26 mouse cellular contexts compared by ENCODE assay signal in the genomic region with DNA sequence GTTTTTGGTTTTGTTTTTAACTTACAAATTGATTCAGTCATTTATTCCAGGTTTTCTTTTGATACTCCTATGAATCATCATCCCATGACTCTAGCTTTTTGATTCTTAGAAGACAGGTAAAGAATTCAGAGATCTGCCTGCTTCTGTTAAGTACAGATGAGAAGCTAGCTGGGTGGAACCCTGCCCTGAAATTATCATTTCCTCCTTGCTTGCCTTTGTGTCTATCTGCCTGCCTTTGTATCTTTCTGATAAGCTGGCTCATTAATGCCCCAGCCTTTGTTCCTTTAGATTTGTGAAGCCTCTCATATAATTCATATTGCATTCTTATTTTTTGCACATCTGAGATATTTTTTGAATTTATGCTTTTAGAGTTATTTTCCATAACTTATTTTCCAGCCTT.
"Had no signal": no experiment of that assay in that cellular context is flagged by ENCODE, and none has a peak within 500 bp of the region (broad histone marks: within the 10 kb centered on the region; RNA-seq: fewer than 3 reads in every experiment).

No protein-coding gene starts in this region.

- H3K9me3 ChIP-seq: heart, embryonic 13.5 days; heart, embryonic 15.5 days; hindbrain, embryonic 13.5 days; hindbrain, embryonic 15.5 days; kidney, embryonic 15.5 days; limb, embryonic 10.5 days; limb, embryonic 12.5 days; liver, embryonic 13.5 days; liver, embryonic 15.5 days had no signal

- DNase-seq: gastrocnemius, postnatal 14 days; gastrocnemius, postnatal 36 days; heart, adult 11 months; heart, adult 2 months; heart, postnatal 14 days; heart, postnatal 36 days; kidney, adult 11 months; kidney, adult 2 months; kidney, adult 9 months; kidney, postnatal 14 days; kidney, postnatal 4 days; layer of hippocampus, adult 9-11 months; layer of hippocampus, postnatal 36 days; liver; liver, embryonic 13.5 days; liver, postnatal 0 days had no signal

- H3K9ac ChIP-seq: heart, embryonic 13.5 days; heart, embryonic 15.5 days; hindbrain, embryonic 13.5 days; hindbrain, embryonic 15.5 days; kidney, embryonic 15.5 days; limb, embryonic 12.5 days; liver, embryonic 13.5 days; liver, embryonic 15.5 days; liver, postnatal 0 days had no signal

- H3K4me3 ChIP-seq: heart, adult 2 months; heart, embryonic 13.5 days; heart, embryonic 15.5 days; hindbrain, embryonic 13.5 days; hindbrain, embryonic 15.5 days; kidney, embryonic 15.5 days; limb, embryonic 10.5 days; limb, embryonic 12.5 days; liver, embryonic 13.5 days; liver, embryonic 15.5 days had no signal

- H3K27me3 ChIP-seq: heart, embryonic 13.5 days; heart, embryonic 15.5 days; hindbrain, embryonic 13.5 days; hindbrain, embryonic 15.5 days; kidney, embryonic 15.5 days; limb, embryonic 12.5 days; liver, embryonic 13.5 days; liver, embryonic 15.5 days had no signal

- H3K36me3 ChIP-seq: heart, embryonic 13.5 days; heart, embryonic 15.5 days; hindbrain, embryonic 13.5 days; hindbrain, embryonic 15.5 days; kidney, embryonic 15.5 days; limb, embryonic 10.5 days; limb, embryonic 12.5 days; liver, embryonic 13.5 days; liver, embryonic 15.5 days had no signal

- H3K27ac ChIP-seq: heart, adult 2 months; heart, embryonic 13.5 days; heart, embryonic 15.5 days; hindbrain, embryonic 13.5 days; hindbrain, embryonic 15.5 days; hindbrain, postnatal 0 days; kidney, embryonic 15.5 days; kidney, postnatal 0 days; limb, embryonic 10.5 days; limb, embryonic 12.5 days; liver, embryonic 13.5 days; liver, embryonic 15.5 days had no signal

- H3K4me1 ChIP-seq: heart, embryonic 13.5 days; heart, embryonic 15.5 days; hindbrain, embryonic 13.5 days; hindbrain, embryonic 15.5 days; kidney, embryonic 15.5 days; limb, embryonic 10.5 days; limb, embryonic 12.5 days; liver, embryonic 13.5 days; liver, embryonic 15.5 days had no signal
